Mouse (Mus musculus) large intestine, adult 2 months (tissue): ENCODE measurements around the gene Rfc2. TPM values are rescaled to one million over a fixed set of nuclear protein-coding genes. Genes with fewer than 3 reads are reported as not detected.

Source experiments
- DNase-seq: peaks from one replicate; pipeline ENCODE4 v3.0.0-alpha.2; 2012; ENCODE audit warnings: low read depth, low spot score
- WGBS: fragments of 180-500 bp; shearing (Covaris S2); methylation state at CpG from one replicate; pipeline ENCODE4 v1.1.7; 2018; 5-methylcytosine and 5-hydroxymethylcytosine counted together
- polyA plus RNA-seq: library from polyadenylated mRNA; depleted of rRNA; stranded (reverse); fragments of >200 nt; gene quantifications from 2 replicates; pipeline ENCODE4 v1.2.3, GENCODE M21; 2012

Rfc2 gene
- polyA plus RNA-seq, 1 experiment, result 74.4 TPM

- 91% methylated on average over 9 of the region's 9 CpGs for WGBS
Measured at GRCm38 (mm10) chr5:134593093-134593492, 11.9 kb downstream of the Rfc2 start.

GRCm38 (mm10) chr5:134597711-134598110 lies 16.5 kb downstream of the Rfc2 start:
- WGBS, result 75% methylated on average over 10 of the region's 10 CpGs
- DNase-seq, result no peak

More at GRCm38 (mm10) chr5:134593093-134593492, 11.9 kb downstream of the Rfc2 start:
- no peak for DNase-seq

DNA sequence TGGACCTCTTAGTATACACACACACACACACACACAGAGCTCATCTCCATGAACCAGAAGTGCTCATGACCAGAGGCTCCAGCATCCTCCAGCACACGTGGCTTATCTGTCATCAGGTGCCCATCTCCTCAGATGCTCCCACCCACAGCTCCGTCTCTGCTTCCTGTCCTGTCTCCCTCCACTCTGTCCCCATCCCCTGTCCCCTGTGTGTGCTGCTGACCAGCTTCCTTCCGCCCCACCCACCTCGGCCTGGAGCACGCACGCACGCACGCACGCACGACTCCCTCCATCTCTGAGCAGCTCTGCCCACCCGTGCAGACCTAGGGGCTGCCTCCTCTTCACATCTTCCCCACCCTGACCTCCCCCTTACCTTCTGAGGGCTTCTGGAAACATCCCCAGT lies 23.2 kb downstream of the Rfc2 start:
- whole genome bisulfite sequencing, result 89% methylated on average over 11 of the region's 11 CpGs
- DNase-seq, result no peak

- no peak for DNase-seq
Measured at GRCm38 (mm10) chr5:134606314-134606713, 25.1 kb downstream of the Rfc2 start.

GRCm38 (mm10) chr5:134607121-134607520 lies 26.0 kb downstream of the Rfc2 start:
- DNase-seq, result no peak
- 58% methylated on average over 5 of the region's 5 CpGs for WGBS

DNA sequence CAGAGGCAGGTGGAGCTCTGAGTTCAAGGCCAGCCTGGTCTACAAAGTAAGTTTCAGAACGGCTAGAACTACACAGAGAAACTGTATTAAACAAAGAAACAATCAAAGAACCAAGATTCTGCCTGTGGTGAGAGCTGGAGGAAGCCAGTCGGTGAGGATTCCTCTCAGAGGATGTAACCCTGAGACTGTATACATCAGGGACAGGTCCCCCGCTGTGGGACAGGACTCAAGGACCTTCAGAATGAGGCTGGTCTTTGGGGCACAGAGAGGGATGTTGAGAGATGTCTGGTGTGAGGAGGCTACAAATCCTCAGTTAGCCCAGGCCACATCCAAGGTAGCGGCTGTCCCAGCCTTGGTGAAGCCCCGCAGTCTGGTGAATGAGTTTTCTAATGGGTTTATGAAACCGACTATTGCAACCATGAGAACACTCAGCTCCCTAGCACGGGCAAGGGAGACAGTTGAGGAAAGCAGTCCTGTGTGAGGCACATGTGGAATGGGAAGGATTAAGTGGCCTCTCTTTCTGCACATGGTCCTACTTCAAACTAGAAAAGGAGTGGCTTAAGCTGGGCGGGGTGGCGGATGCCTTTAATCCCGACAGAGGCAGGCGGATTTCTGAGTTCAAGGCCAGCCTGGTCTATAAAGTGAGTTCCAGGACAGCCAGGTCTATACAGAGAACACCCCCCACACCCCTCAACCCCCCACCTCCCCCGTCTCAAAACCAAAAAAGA lies 28.9 kb downstream of the Rfc2 start:
- DNase-seq, result no peak
- WGBS, result 72% methylated on average over 12 of the region's 12 CpGs

DNA sequence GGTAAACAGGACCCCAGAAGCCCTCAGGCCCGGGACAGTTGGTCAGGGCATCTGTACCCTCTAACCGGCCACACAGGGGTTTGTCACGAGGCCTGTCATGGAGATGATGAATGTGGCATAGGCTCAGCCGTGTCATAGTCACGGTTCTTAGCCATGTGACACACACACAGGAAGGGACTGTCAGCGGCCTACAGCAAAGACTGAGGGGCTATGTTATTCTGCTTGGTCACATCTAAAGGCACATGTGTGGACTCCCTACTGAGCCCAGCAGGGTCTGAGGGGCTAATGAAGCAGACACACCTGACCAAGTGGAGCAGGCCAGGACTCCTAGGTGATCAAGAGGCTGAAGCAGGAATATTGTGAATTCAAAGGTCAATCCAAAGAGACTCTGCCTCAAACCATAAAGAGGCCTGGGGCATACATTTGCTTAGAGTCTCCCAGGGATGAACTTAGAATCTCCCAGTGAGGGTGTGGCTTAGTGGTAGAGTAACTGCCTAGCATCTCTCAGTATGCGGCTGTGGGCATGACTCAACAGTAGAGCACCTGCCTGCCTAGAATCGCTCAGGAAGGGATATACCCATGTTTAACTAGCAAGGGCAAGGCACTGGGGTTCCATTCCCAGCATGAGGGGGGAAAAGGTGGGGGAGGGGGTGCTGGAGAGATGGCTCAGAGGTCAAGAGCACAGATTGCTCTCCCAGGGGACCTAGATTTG lies 30.8 kb downstream of the Rfc2 start:
- no peak for DNase-seq
- 49% methylated on average over 8 of the region's 8 CpGs for WGBS

DNA sequence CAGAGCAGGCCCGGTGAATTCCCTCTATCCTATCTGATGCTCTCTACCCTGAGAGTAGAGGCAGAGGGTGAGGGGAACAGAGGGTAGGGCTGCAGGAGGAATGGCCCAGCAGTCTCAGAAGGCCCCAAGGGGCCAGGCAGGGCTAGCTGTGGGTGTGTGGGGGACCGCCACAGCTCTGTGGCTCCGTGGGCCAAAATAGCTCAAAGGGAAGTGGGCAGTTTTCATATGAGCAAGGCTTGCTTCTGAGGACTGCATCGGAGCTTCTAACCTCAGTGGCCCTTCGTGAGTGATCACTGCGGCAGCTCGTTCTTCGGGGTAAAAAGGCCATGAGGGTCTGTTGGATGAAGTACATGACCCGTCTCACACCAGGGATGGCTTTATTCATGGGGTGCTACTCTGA lies 32.6 kb downstream of the Rfc2 start:
- DNase-seq, result no peak
- 82% methylated on average over 9 of the region's 9 CpGs for WGBS

DNA sequence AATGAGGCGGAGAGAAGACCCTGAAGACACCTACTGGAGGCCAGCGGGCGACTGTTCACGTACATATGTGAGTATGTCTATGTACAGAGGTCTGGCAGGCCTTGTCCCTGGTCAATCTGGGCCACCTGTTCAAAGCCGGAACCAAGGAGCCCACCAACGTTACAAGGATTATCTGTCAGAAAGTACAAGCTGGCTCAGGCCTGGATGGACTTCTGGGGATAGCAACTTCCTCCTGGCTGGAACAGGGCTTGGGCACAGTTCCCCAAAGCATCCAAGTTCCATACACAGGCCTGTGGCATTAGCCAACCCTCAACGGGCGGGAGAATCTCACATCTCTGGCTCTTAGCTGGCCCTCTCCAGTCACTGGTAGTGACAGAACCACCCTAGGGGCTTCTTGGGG lies 33.1 kb downstream of the Rfc2 start:
- 83% methylated on average over 8 of the region's 8 CpGs for WGBS
- no peak for DNase-seq

DNA sequence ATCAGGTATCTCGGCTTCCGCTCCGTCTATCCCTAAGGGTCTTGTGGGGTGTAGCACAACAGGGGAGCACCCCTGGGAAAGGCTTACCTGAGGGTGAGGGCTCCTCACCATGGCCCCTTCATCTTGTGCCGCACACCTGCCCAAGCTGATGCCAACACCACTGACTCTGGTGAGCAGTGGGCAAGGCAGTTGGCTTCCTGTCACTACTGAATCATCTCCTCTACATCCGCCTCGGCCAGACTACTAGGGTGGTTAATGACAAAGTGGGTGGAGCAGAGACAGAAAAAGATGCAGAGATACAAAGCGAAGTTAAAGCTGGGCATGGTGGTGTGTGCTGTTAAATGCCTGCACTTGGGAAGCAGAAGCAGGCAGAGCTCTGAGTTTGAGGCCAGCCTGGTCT lies 33.6 kb downstream of the Rfc2 start, which contains the start of gene Lat2:
Gene Lat2 (minus strand): TSS at position 224 of the 400 bp plus-strand sequence.
- WGBS, result 66% methylated on average over 7 of the region's 7 CpGs
- DNase-seq, result no peak

- 82% methylated on average over 8 of the region's 8 CpGs for WGBS
- no peak for DNase-seq
Measured at GRCm38 (mm10) chr5:134615380-134615779, 34.2 kb downstream of the Rfc2 start.

GRCm38 (mm10) chr5:134615780-134616179 lies 34.6 kb downstream of the Rfc2 start:
- WGBS, result 64% methylated on average over 4 of the region's 4 CpGs
- DNase-seq, result no peak

GRCm38 (mm10) chr5:134617071-134617470 lies 35.9 kb downstream of the Rfc2 start:
- DNase-seq, result no peak
- 39% methylated on average over 3 of the region's 3 CpGs for WGBS

DNA sequence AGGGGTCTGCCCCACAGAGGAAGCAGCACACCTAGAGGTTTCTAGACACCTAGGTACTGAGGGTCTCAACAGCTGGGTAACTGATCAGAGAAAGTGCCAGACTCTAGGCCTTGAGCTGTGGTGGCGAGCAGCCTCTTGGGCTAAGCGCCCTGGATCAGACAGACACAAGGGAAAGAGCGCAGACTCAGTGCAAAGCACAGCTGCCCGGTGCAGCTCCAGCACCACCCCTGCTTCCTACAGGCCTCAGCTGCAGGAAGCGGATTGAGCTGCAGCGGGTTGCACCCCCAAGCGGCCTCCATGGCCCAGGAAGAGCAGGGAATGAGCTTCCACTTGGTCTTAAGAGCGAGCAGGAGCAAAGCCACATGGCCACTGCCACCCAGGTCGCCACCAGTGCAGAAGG lies 39.3 kb downstream of the Rfc2 start:
- DNase-seq, result no peak
- WGBS, result 91% methylated on average over 9 of the region's 9 CpGs

DNA sequence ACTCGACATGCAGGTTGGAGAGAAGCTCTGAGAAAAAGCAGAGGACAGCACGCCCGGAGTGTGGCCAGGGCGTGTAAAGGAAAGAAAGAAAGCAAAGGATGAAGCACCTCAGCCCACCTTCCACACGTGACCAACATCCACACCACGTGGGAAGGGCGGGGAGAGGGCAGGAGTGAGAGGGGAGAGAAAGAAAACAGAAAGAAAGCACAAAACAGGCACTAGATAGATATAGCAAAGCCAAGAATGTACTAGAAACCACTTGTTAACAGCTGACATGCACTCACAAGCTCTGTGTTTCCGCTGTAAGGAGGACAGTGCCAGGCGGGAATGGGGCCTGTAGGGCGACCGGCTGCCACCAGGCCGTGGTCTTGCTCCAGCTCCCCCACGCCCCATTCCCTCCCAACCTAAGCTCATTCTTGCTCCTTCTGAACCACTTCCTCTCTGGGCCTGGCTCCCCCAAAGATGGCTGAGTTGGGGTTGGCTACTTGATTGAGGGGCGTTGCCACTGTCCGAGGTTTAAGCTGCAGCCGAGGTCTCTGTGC lies 40.0 kb downstream of the Rfc2 start:
- WGBS, result 85% methylated on average over 16 of the region's 16 CpGs
- no peak for DNase-seq

DNA sequence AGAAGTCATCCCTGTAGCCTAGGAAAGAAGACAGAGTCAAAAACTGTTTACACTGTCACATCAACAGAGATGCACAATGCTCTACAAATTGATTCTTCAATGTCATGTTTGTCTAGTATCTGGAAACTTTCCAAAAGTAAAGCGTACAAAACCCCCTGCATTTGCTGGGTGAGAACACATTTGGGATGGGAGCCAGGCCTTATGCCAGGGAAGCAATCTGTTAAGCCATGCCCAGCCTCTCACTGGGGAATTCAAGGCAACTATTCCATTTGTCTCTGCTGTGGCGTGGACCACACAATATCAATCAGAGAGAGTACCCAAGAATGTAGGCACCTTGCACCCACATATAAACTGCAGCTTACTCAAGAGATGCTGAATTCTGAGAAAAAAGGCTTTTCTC lies 40.9 kb downstream of the Rfc2 start:
- 74% methylated on average over 2 of the region's 2 CpGs for WGBS
- DNase-seq, result no peak

- DNase-seq, result no peak
- WGBS, result 33% methylated on average over 4 of the region's 4 CpGs
Measured at GRCm38 (mm10) chr5:134629508-134629907, 48.3 kb downstream of the Rfc2 start.

DNA sequence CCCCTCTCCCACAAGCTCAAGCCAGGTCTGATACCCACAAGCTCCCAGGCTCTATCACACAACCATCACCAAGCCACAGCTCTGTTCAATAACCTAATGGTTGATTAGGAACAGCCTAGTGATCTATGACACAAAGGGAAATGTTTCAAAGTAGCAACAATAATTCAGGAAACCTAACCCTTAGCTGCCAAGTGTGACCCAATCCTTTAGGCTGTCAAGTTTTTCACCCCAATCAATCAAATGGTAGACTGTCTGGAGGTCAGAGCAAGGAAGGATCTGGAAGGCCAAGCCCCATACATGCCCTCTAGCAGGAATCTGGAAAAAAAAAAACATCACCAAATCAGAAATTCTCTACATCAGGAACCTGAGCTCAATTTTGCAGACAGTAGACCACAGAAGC lies 49.7 kb downstream of the Rfc2 start:
- DNase-seq, result no peak

DNA sequence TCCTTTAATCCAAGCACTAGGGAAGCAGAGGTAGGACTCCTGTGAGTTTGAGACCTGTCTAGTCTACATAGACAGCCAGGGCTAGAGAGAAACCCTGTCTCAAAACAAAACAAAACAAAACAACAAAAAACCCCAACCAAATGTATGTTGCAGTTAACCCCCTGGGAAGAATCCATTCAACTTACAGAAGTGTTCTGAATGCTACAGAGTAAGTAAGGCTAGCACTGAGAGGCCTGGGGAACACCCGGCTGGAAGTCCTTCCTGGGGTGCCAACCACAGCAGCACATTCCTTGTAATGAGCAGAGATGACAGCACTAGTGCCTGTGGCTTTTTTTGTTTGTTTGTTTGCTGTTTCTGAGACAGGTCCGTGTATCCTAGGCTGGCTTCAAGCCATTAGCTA lies 51.7 kb downstream of the Rfc2 start:
- DNase-seq, result no peak
- 40% methylated on average over 2 of the region's 2 CpGs for WGBS

- no peak for DNase-seq
- 2% methylated on average over 5 of the region's 5 CpGs for WGBS
Measured at GRCm38 (mm10) chr5:134637820-134638367, 56.7 kb downstream of the Rfc2 start.
